In the genomic region with DNA sequence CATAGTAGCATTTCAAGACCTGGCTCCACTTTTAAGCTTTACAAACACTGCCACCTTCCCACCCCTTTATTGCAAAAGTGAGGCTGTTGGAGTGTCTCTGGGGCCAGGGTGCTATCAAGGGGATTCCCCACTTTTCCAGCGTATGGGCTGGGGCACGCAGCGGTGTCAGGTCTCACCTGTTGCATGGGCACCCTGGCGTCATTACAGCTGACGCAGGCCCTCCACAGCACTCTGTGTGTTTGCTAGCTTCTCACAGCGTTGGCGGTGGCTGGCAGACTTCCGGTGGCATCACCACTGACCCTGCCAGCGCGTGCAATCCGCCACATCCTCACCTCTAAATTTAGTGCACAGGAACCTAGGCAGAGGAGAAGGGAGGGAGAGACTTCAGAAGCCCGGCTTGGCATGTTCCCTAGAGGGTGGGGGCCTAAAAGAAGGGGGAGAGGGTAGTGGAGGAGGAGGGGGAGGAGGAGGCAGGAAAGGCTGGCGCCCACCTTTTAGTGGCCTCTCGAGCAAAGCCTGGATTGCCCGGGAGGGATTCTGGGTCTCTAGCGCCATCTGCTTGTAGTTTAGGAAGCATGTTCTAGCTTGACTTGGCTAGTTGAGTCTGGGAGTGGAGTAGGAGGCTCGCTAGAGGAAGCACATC, we compare ENCODE assay signal across 8 mouse cellular contexts. TPM values are rescaled to one million over a fixed set of nuclear protein-coding genes. Genes with fewer than 3 reads are reported as not detected.
A peak's percentile ranks its signal among the peaks of the same experiment; 100 is the strongest.
DNase-seq lines count a peak whose midpoint lies in the region; ATAC-seq lines count a peak whose summit lies in the region.

No protein-coding gene starts in this region.

- intact Hi-C loops in left cerebral cortex, postnatal 10 days (cut with DNase I), result loop anchor here (1.0 kb wide), 1 partner anchor 86 kb away; no protein-coding TSS in a partner anchor

- H3K9me3 ChIP-seq in hindbrain, embryonic 14.5 days (ENCODE audit: control insufficient read depth, low read length), result no peaks in the 10 kb centered on the region

- H3K9ac ChIP-seq in hindbrain, embryonic 14.5 days, result no peak overlapping the region

- H3K27me3 ChIP-seq in hindbrain, embryonic 14.5 days (ENCODE audit: control insufficient read depth, insufficient read depth, low read length), result no peaks in the 10 kb centered on the region

- WGBS in hindbrain, embryonic 14.5 days, result 20% methylated on average over 17 of the region's 17 CpGs

- no peaks in the 10 kb centered on the region for H3K36me3 ChIP-seq in hindbrain, embryonic 14.5 days (replicated peaks; ENCODE audit: control insufficient read depth, insufficient read depth)

- H3K27ac ChIP-seq in hindbrain, embryonic 14.5 days, result no peak overlapping the region

- H3K4me2 ChIP-seq in hindbrain, embryonic 14.5 days (replicated peaks), result peak overlapping the region; percentile 41

- ATAC-seq in hindbrain, embryonic 14.5 days (ENCODE audit: low FRiP score), result no peak; the same call in 1 of the 2 replicates
- peak; percentile 89 for ATAC-seq in megakaryocyte, adult 5-6 weeks (ENCODE audit: poor library complexity, severe bottlenecking)

- H3K4me1 ChIP-seq in hindbrain, embryonic 14.5 days (replicated peaks; ENCODE audit: control insufficient read depth, insufficient read depth, low read length), result peaks cover 32% of the 10 kb centered on the region

- no peak overlapping the region for H3K4me3 ChIP-seq in hindbrain, embryonic 14.5 days (replicated peaks; ENCODE audit: low read length)

- peak; percentile 69 for DNase-seq in layer of hippocampus, adult 11-12 months (ENCODE audit: low spot score)
- no peak for DNase-seq in layer of hippocampus, adult 9-10 months (ENCODE audit: low spot score)
- DNase-seq in cerebellum, postnatal 14 days, result peak; percentile 80 to 81
- peak; percentile 88 for DNase-seq in gastrocnemius, adult 18-20 months (ENCODE audit: low spot score)
- DNase-seq in hindbrain, embryonic 14.5 days (ENCODE audit: low spot score), result peak; percentile 76
- DNase-seq in left cerebral cortex, postnatal 10 days (ENCODE audit: extremely low spot score in 1 of 2, low spot score in 2 of 2), result peak; percentile 74
- peak; percentile 53 for DNase-seq in right cerebral cortex, postnatal 14 days

RNA-seq across cellular contexts. Expression of gene Smox, which starts 18.5 kb away (rescaled TPM):
- 100 to 1,000 TPM in 1 of 2 experiments, 10 to 100 TPM in 1; 86.0 to 120 TPM for total RNA-seq in gastrocnemius, adult 18-20 months (2021)
- polyA plus RNA-seq in hindbrain, embryonic 14.5 days (2014; fragmentation: Nextera tagmentation; extraction: Ambion mirVana), result 29.2 and 34.7 TPM in 2 replicates
- 10 to 100 TPM; 45.6 to 60.5 TPM for total RNA-seq in left cerebral cortex, postnatal 10 days (2021)
- total RNA-seq in megakaryocyte, adult 5-6 weeks (2015), result 12.6 and 17.4 TPM in 2 replicates
- total RNA-seq in megakaryocyte, adult 5-6 weeks (2017), result 12.0 and 16.1 TPM in 2 replicates

RNA-seq across cellular contexts. Expression of gene Adra1d, which starts 52.3 kb away (rescaled TPM):
- total RNA-seq in gastrocnemius, adult 18-20 months (2021), result under 1 TPM; 0.50 to 0.88 TPM
- polyA plus RNA-seq in hindbrain, embryonic 14.5 days (2014; fragmentation: Nextera tagmentation; extraction: Ambion mirVana), result 0.23 and 0.56 TPM in 2 replicates
- 10 to 100 TPM; 17.4 to 20.5 TPM for total RNA-seq in left cerebral cortex, postnatal 10 days (2021)
- total RNA-seq in megakaryocyte, adult 5-6 weeks (2015), result not detected in 2 replicates
- not detected in 2 replicates for total RNA-seq in megakaryocyte, adult 5-6 weeks (2017)

Comparison
In these comparisons a context has a peak if more than half of its experiments do, and no peak if none do; other contexts are left out.
1. RNA of gene Adra1d, which starts 52.3 kb away (total RNA-seq): 17.4 to 20.5 TPM in left cerebral cortex, postnatal 10 days; 0.50 to 0.88 TPM in gastrocnemius, adult 18-20 months and not detected in megakaryocyte, adult 5-6 weeks; every median in the first group is over 4 times any median in the second.